Mouse (Mus musculus): ENCODE results near the gene Scrn3. TPM values are rescaled to one million over a fixed set of nuclear protein-coding genes. Genes with fewer than 3 reads are reported as not detected.

The Scrn3 gene
- 5.1 TPM for total RNA-seq (2023)

GRCm38 (mm10) chr2:73312152-73313116 is at the start of gene Scrn3, which contains the start of gene Cir1:
Gene Scrn3, plus strand, starts transcription at chr2:73312601.
Gene Cir1, minus strand, starts transcription at chr2:73312701.

GRCm38 (mm10) chr2:73271459-73272161 is 40.8 kb upstream of the Scrn3 start, which contains the start of gene Sp9:
Gene Sp9, plus strand, starts transcription at chr2:73271925.

GRCm38 (mm10) chr2:73386356-73387046 is 74.1 kb downstream of the Scrn3 start, which contains the start of gene Gpr155:
Gene Gpr155, minus strand, starts transcription at chr2:73386572.

Other genes starting within 250 kb of the Scrn3 start
- gene Ola1, start 93.7 kb upstream of the Scrn3 start, total RNA-seq (2023) = 37.4 TPM
- not detected for gene Sp9, start 40.7 kb upstream of the Scrn3 start, total RNA-seq (2023)
- gene Cir1, start 100 bp downstream of the Scrn3 start, total RNA-seq (2023) = 28.5 TPM
- 14.2 TPM for gene Gpr155, start 74.0 kb downstream of the Scrn3 start, total RNA-seq (2023)
- 171 TPM for gene Wipf1, start 217.1 kb downstream of the Scrn3 start, total RNA-seq (2023)